Mouse (Mus musculus): ENCODE measurements around the gene Slc25a29. TPM values are rescaled to one million over a fixed set of nuclear protein-coding genes. Genes with fewer than 3 reads are reported as not detected.
"Not testable (repeated sequence)": the region's sequence is repeated elsewhere in the genome, so short reads cannot be mapped to it uniquely, and the experiment has no call there.

Gene Slc25a29
- total RNA-seq, 2 experiments from 2014 or later, result 11.9 to 12.1 TPM

DNA sequence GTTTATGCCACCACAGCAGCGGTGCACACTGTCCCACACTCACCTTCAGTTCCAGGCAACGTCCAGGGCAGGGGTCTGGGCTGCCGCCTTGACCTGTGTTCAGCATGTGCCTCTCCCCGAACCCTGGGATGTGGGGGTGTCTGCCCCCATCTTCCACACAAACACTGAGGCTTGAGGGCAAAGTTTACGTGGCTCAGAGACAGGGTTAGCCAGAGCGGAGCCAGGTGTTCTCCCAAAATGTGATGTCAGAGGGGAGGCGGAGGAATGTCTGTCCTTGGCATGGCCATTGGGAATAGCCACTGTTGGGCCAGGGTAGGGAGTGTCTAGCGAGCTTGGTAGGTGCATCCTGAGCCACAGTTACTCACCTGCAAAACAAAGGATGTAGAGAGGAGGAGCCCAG lies 17.1 kb upstream of the Slc25a29 start:
- no peak for TF ChIP-seq CTCF (IDR thresholded peaks at IDR 0.05)
- intact Hi-C loops (cut with DNase I), result no loop called here
- no peak overlapping the region for H3K4me3 ChIP-seq
- no peak overlapping the region for H3K27ac ChIP-seq
- no peak for DNase-seq

DNA sequence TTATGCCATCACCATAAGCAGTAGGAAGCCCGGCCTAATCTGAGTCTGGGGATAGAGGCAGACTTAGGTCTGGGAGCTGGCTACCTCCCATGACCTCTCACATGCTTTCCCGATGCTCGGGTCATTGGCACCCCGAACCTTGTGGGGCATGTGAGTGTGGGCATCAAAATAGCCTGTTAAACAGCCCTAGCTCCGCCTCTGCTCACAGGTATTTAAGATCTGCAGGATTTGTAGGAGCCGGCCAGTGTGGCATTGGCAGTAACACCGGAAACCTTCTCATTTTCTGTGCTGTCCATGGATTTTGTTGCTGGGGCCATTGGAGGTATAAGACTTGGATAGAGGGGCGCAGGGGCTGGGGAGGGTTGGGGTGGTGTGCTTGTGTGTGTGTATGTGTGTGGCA lies 15.2 kb upstream of the Slc25a29 start:
- no peak overlapping the region for H3K27ac ChIP-seq
- TF ChIP-seq CTCF (IDR thresholded peaks at IDR 0.05), result no peak
- H3K4me3 ChIP-seq, result no peak overlapping the region
- intact Hi-C loops (cut with DNase I), result no loop called here
- DNase-seq, result no peak

- no peak overlapping the region for H3K4me3 ChIP-seq
- no peak overlapping the region for H3K27ac ChIP-seq
- no peak for TF ChIP-seq CTCF (IDR thresholded peaks at IDR 0.05)
- intact Hi-C loops (cut with DNase I), result no loop called here
- no peak for DNase-seq
Observed at GRCm38 (mm10) chr12:108850129-108850528, 14.4 kb upstream of the Slc25a29 start.

GRCm38 (mm10) chr12:108849488-108850022 lies 13.9 kb upstream of the Slc25a29 start:
- DNase-seq, result peak; percentile 25
- TF ChIP-seq CTCF (IDR thresholded peaks at IDR 0.05), result no peak
- Histone ChIP-seq H3K4me3 (no peak overlapping the region), H3K27ac (no peak overlapping the region)
- intact Hi-C loops (cut with DNase I), result loop anchor here (10.0 kb wide), 1 partner anchor 1995 kb away; the partner anchor contains the start of gene Mok

GRCm38 (mm10) chr12:108848033-108848432 lies 12.3 kb upstream of the Slc25a29 start:
- H3K4me3 ChIP-seq, DNase-seq, H3K27ac ChIP-seq: not testable (repeated sequence)
- intact Hi-C loops (cut with DNase I), result loop anchor here (10.0 kb wide), 1 partner anchor 1997 kb away; the partner anchor contains the start of gene Mok
- peak; percentile 9; the same call in 1 of the 2 replicates for TF ChIP-seq CTCF (IDR thresholded peaks at IDR 0.05)

DNA sequence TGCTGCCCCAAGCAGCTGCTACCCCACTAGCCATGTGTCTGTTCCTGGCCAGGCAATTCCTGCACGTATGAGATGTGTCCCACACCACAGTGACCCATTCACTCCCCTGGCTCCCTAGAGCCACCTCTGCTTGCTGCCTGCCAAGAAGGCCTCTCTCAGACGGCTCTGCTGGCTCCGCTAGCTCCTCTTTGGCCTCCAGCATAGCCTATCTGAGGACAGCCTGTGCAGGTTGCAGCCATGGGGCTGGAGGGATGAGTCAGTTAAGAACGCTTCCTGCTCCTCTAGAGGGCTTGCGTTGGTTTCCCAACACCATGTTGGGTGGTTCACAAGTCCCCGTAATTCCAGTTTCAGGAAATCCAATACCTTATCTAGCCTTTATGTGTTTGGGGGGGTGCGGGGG lies 7.0 kb upstream of the Slc25a29 start:
- Histone ChIP-seq H3K4me3 (peak overlapping the region; percentile 17), H3K27ac (peak overlapping the region; percentile 71)
- DNase-seq, result peak; percentile 60
- intact Hi-C loops (cut with DNase I), result loop anchor here (10.0 kb wide), 1 partner anchor 2002 kb away; the partner anchor contains the start of gene Mok
- TF ChIP-seq CTCF (IDR thresholded peaks at IDR 0.05), result no peak

- intact Hi-C loops (cut with DNase I), result loop anchor here (10.0 kb wide), 1 partner anchor 2004 kb away; the partner anchor contains the start of gene Mok
- peak; percentile 65 for DNase-seq
- H3K4me3 ChIP-seq, result no peak overlapping the region
- TF ChIP-seq CTCF (IDR thresholded peaks at IDR 0.05), result no peak
- H3K27ac ChIP-seq, result peak overlapping the region; percentile 71
Observed at GRCm38 (mm10) chr12:108841181-108841580, 5.5 kb upstream of the Slc25a29 start.

DNA sequence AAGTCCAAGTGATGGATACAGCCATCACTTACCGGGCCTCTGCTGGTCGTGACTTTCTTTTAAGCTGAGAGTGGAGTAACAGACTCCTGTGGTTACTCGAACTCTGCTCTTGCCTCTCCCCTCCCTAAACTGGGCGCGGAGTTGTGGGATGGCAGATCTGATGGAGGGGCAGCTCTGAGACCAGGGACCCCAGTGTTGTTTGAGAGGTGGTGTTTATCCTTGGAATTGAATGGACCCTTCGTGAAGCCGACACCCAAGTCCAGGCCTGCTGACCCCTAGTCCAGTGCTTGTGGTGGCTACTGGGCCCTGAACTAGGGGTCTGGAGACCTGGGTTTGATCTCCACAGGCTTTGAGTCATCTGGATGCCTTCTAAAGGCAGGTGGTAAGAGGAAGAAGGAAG lies 1.0 kb upstream of the Slc25a29 start:
- intact Hi-C loops (cut with DNase I), result no loop called here

GRCm38 (mm10) chr12:108835208-108835839 lies 359 bp downstream of the Slc25a29 start:
- Histone ChIP-seq H3K27ac (peak overlapping the region; percentile 90), H3K4me3 (peak overlapping the region; percentile 92)
- intact Hi-C loops (cut with DNase I), result loop anchor here (2.0 kb wide), 1 partner anchor 41 kb away; no protein-coding TSS in a partner anchor
- peak; percentile 89 for DNase-seq
- no peak; the same call in 1 of the 2 replicates for TF ChIP-seq CTCF (IDR thresholded peaks at IDR 0.05)

More for the DNA sequence above, 1.0 kb upstream of the Slc25a29 start:
- DNase-seq, result peak; percentile 23
- no peak for TF ChIP-seq CTCF (IDR thresholded peaks at IDR 0.05)
- H3K4me3 ChIP-seq, result peak overlapping the region; percentile 92
- peak overlapping the region; percentile 90 for H3K27ac ChIP-seq

DNA sequence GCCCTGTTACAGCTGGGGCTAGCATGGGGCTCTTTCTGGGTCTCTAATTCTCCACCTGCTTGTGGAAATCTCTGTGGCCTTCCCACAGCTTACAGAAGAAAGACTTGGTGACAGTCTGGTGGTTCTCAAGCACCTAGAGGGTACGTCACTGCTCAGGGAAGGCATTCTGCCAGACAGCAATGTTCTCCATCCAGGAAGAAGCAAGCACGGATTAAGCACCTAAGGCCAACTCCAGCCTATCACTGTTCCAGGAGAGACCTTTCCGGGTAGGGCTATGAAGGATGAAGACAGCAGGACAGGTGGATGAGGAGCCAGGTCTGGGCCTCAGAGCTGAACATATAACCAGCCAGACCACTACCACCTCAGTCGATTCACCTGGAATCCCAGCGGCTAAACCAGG lies 897 bp downstream of the Slc25a29 start:
- TF ChIP-seq CTCF (IDR thresholded peaks at IDR 0.05), result no peak
- Histone ChIP-seq H3K27ac (peak overlapping the region; percentile 90), H3K4me3 (peak overlapping the region; percentile 92)
- DNase-seq, result peak; percentile 36
- intact Hi-C loops (cut with DNase I), result loop anchor here (2.0 kb wide), 1 partner anchor 40 kb away; no protein-coding TSS in a partner anchor

- no peak for TF ChIP-seq CTCF (IDR thresholded peaks at IDR 0.05)
- DNase-seq, result peak; percentile 31
- intact Hi-C loops (cut with DNase I), result loop anchor here (2.0 kb wide), 1 partner anchor 40 kb away; no protein-coding TSS in a partner anchor
- Histone ChIP-seq H3K4me3 (peak overlapping the region; percentile 92), H3K27ac (peak overlapping the region; percentile 90)
Observed at GRCm38 (mm10) chr12:108834337-108834736, 1.3 kb downstream of the Slc25a29 start.

DNA sequence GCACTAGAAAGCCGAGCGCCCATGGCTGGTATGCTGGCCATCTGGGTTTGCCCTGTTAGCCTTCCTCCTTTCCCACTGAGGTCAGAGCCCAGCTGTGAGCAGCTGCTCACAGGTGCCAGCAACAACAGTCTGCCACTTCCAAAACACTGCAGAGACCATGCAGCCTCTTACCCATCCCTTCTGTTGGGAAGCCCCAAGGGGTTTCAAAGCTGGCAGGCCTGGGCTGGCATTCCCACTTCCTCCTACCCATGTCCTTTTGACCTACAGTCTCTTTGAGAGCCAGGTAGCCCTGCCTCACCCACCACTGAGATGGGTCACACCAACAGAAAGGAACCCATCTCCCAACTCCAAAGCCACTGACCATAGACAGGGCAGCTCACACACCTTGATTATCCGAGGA lies 2.3 kb downstream of the Slc25a29 start:
- H3K4me3 ChIP-seq, result peak overlapping the region; percentile 92
- TF ChIP-seq CTCF (IDR thresholded peaks at IDR 0.05), result no peak
- peak overlapping the region; percentile 90 for H3K27ac ChIP-seq
- intact Hi-C loops (cut with DNase I), result no loop called here
- DNase-seq, result peak; percentile 18

GRCm38 (mm10) chr12:108832851-108833250 lies 2.8 kb downstream of the Slc25a29 start:
- peak overlapping the region; percentile 92 for H3K4me3 ChIP-seq
- peak; percentile 80 for DNase-seq
- intact Hi-C loops (cut with DNase I), result no loop called here
- TF ChIP-seq CTCF (IDR thresholded peaks at IDR 0.05), result no peak
- peak overlapping the region; percentile 90 for H3K27ac ChIP-seq
